Mouse (Mus musculus) c-Kit-positive CD71-positive TER-119-positive erythroid progenitor cells, embryonic 14.5 days (primary cell): ENCODE measurements at regions not wholly inside any gene's neighbourhood (a gene's known extent, or its start where the extent isn't known, plus 50 kb on each side); places are given as distances from the start of the nearest gene placed in this dataset.

Experiments used
- DNase-seq: peaks from one replicate; pipeline ENCODE4 v3.0.0-alpha.2; 2013; ENCODE audit warnings: low spot score

DNA sequence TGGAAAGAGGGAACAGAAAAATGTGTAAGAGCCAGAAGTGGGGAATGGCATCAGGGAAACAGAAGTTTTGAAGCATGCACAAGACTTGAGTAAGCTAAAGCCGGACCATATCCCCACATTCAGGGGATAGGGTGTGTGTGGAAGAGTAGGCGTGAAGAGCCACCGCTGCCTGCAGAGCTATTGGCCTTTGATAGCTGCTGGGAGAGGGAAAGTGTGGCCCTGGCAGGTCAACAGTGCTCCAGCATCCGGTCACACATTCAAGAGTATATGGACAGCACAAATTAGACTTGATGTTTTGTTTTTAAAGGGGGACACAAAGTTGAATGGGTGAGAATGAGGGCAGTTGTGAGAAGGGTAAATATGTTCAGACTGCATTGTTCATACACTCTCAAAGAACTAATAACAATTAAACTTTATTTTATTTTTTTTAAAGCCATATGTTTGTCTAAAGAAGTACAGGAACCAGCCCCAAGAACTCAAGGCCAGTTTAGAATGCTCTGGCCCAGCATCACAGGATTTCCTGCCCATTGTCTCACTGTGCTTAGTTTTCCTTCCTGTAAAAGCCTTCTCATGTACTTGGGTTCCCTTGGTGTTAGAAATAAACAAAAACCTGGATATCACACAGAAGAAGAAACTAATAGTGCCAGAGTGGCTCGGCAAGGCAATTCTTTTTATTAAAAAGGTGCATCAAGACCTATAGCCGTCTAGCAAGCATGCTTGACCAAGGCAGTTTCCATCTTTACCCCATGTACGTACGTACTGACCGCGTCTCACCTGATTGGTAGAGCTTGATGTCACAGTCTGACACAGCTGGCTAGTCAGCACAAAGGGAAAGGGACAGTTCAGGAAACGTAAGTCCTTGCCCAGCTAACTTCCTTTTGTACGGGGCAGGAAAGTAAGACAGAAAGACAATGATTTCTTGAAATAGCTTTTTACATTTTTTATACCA, 144.6 kb upstream of the Rbbp6 start:
- no peak for DNase-seq

DNA sequence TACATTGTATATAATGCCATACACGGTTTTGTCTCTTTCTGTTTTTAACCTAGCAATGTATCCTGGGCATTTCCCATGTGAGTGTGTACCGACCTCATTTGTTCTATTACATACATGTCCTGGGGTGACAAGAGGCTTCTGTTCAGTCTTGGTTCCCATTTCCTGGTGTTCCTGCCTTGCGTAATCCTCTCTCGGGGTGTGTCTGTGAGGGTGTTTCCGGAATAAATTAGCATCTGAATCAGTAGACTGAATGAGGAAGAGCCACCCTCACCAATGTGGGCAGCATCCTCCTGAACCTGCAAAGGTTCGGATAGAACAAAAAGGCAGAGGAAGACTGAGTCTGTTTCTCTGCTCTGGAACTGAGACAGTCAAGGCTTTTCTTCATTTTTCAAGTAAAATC, 142.1 kb upstream of the Rbbp6 start:
- no peak for DNase-seq

DNA sequence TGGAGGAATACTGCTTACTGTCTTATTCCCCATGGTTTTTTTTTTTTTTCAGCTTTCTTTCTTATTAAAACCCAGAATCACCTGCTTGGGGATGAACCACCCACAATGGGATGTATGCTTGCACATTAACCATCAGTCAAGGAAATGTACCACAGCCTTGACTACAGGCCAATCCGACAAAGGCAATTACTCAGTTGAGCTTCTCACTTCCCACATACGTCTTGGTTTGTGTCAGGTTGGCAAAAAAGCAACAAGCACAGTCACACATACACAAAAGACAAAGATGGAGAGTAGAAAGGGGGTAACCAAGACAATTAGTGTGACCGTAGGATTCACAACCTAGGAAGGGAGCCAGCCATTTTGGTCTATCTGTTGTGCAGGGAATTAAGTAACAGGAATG, 126.4 kb upstream of the Rbbp6 start:
- DNase-seq, result no peak

DNA sequence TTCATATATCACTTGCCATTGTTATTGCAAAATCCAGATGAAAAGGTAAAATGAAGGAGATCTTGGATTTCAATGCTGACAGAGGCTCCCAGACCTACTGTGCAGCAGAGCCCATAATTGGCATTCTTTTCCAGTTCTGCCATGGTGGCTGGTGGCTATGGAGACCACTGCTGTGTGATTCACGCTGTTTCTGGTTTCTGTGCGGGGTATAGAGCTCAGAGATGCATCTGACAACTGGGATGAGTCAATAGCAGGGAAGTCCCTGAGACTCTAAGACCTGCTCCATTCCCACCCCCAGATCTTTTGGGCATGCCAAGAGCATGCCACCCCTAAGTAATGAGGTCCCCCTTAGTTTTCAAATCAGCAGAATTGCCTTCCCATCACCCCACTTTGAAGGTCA, 120.7 kb upstream of the Rbbp6 start:
- no peak for DNase-seq

DNA sequence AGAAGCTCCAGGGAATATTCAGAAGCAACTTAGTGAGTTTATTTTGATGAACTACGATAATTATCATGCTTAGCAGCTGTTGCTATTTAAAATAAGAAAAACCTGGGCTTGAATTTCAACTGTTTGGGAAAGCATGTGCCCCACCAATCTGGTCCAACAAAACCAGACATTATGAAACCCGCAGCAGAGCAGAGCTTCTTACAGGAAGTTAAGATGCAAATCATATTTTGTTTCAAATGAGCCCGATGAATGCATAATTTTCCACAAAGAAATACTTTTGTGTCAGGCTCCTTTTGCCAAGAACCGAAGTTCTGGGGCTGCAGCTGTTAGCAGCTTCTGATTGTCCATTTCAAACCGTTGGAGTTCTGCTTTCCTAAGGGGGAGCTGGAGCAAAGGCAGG, 118.1 kb upstream of the Rbbp6 start:
- DNase-seq, result no peak

DNA sequence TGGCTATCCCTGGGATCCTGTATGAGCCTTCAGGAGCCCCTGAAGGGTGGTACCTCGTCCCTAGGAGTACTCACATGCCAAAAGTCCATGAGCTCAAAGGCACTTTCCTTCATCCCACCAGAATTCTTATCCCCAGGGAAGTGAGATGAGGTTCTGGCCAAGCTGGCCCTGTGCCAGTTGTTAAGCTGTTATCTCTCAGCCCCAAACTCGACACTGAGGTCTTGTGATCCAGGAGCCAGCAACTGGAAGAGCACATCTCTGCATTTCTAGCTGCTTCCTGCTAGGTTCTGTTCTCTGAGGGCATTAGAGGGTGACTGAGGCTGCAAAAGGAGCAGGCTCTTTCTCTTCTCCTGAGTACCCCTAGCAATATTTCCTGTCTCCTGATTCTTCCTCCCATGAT, 92.1 kb upstream of the Rbbp6 start:
- DNase-seq, result no peak

DNA sequence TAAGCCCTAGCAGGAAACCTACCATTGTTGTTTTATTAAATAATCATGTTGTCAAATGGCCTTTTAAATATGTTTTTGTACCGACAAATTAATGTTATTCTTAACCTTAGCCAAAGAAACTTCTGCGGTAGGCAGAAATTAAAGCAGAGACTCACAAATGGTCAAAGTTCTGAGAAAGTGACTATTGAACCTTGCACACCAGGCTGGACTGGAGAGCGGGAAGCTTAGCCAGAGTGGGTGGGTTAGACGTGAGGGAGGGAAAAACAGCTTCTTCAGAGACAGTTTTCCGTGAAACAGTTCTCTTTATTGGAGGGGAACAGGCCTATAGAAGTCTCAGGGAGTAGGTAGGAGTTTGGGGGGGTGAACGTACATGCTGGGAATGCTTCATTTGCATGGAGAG, 89.2 kb upstream of the Rbbp6 start:
- DNase-seq, result no peak

DNA sequence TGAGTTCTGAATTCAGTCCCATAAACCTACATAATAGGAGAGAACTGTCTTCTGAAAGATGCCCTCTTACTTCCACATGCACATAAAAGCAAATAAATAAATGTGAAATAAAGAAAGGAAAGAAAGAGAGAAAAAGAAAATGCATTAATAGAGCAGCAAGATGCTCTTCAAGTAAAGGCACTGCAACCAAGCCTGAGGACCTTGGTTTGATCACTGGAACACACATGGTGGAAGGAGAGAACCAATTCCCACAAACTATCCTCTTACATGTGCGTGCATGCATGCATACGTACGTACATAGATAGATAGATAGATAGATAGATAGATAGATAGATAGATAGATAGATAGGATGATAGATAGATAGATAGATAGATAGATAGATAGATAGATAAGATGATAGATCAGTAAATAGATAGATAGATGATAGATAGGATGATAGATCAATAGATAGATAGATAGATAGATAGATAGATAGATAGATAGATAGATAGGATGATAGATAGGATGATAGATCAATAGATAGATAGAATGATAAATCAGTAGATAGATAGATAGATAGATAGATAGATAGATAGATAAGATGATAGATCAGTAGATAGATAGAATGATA, 83.5 kb upstream of the Rbbp6 start:
- peak; percentile 23 for DNase-seq

DNA sequence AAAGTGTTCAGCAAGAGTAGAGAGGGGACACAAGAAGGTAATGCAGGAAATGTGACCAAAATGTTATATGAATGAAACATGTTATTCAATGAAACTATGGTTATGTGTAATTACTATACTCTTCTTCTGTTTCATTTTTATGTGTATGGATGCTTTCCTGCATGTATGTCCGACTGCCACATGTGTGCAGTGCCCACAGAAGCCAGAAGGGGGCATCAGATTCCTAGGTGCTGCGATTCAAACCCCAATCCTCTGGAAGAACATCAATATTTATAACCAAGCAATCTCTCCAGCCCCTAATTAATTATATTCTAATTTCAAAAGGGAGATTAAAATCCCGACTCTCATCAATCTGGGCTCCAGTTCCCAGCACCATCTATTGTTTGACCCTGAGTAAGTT, 78.7 kb upstream of the Rbbp6 start:
- no peak for DNase-seq

DNA sequence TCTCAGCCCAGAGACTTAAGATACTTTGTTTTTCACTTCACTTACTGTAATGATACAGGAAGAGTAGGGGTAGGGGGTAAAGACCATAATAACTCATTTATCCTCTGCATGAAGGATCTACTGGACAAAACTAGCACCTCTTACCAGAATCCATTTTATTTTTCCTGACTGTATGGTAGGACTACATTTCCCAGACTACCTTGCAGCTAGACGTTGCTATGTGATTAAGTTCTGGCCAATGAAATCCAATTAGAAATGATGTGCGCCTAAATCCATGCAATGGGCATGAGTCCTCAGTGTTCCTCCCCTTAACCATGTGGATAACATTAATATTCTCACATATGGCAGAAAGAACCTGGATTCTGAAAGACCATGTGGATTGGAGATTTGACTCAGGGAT, 68.3 kb upstream of the Rbbp6 start:
- DNase-seq, result no peak

DNA sequence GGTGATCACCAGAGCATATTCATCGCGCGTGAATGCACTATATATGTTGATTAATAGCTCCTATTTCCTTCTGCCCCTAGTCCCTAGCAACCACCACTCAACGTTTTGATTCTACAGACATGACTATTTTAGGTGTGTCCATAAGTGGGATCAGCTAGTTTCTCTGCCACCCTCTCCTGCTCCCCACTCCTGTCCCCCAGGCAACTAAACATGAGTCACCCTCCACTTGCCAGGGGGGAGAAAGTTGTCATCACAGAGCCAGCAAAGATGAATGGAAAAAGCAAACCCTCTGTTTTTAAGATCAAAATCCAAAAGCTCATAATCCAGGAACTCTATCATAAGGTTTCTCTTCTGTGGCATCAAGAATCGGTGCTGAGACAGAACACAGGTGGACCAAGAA, 59.4 kb upstream of the Rbbp6 start:
- DNase-seq, result no peak

DNA sequence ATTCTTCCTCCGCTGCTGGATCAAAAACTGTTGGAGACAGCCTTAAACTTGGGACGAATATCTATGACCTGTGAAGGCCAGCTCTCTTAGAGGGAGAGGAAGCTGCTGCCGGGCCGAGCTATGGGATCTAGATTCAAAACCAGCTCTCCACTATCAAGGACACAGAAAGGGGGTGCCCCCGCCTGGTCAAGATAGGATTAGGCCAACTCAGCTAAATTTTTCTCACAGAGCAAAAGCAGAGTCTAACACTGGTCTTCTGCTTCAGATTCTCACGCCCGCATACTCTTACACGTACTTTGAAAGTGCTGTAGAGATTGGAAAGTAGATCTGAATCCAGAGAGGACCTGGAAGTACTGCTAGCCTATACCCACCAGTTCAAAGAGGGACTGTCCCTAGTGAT, 56.2 kb upstream of the Rbbp6 start:
- DNase-seq, result no peak
